ENCODE assay signal across 10 mouse cellular contexts in the genomic region with DNA sequence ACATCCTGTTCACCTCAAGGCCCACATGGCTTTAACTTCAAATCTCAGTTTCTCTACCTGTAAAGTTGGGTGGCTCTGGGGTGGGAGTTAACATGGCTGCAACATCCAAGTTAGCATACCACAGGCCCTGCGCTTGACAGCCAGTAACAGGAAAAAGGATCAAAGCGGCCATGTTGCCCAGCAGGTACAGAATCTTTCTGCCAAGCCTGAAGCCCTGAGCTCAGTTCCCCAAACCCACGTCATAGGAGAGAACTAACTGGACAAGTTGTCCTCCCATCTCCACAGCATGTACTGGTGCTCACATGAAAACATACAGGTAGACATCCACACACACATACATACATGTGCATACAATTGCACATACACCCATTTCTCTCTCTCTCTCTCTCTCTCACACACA. TPM values are rescaled to one million over a fixed set of nuclear protein-coding genes. Genes with fewer than 3 reads are reported as not detected.
DNase-seq lines count a peak whose midpoint lies in the region; ATAC-seq and TF ChIP-seq lines count a peak whose summit lies in the region.
"Had no signal": no experiment of that assay in that cellular context is flagged by ENCODE, and none has a peak within 500 bp of the region (broad histone marks: within the 10 kb centered on the region; RNA-seq: fewer than 3 reads in every experiment).

No protein-coding gene starts in this region.

- peaks cover 31% of the 10 kb centered on the region for H3K27me3 ChIP-seq in heart, postnatal 0 days (ENCODE audit: control insufficient read depth, insufficient read depth, low read length)
- no peaks in the 10 kb centered on the region for H3K27me3 ChIP-seq in embryonic facial prominence, embryonic 15.5 days
- no peaks in the 10 kb centered on the region for H3K27me3 ChIP-seq in hindbrain, postnatal 0 days (ENCODE audit: insufficient read depth, low read length)
- no peaks in the 10 kb centered on the region for H3K27me3 ChIP-seq in midbrain, embryonic 15.5 days (replicated peaks)
- H3K27me3 ChIP-seq: CH12.LX had no signal

- peak overlapping the region; percentile 92; the same call in 1 of the 2 replicates for H3K4me2 ChIP-seq in heart, postnatal 0 days (ENCODE audit: low read depth, low read length)
- peak overlapping the region; percentile 77 for H3K4me2 ChIP-seq in embryonic facial prominence, embryonic 15.5 days (replicated peaks)
- peak overlapping the region; percentile 99 for H3K4me2 ChIP-seq in hindbrain, postnatal 0 days (ENCODE audit: low read depth, low read length)
- H3K4me2 ChIP-seq in midbrain, embryonic 15.5 days, result peak overlapping the region; percentile 99

- 0 out of 2 replicates have a peak overlapping the region, but pooled peaks have one; percentile 68 for H3K4me3 ChIP-seq in heart, postnatal 0 days (ENCODE audit: low read depth, low read length)
- peak overlapping the region; percentile 86 for H3K4me3 ChIP-seq in embryonic facial prominence, embryonic 15.5 days (replicated peaks)
- no peak overlapping the region for H3K4me3 ChIP-seq in hindbrain, postnatal 0 days (ENCODE audit: low read length)
- peak overlapping the region; percentile 88; the same call in 1 of the 2 replicates for H3K4me3 ChIP-seq in midbrain, embryonic 15.5 days

- no peak for TF ChIP-seq CTCF in heart, postnatal 0 days (IDR thresholded peaks at IDR 0.05; ENCODE audit: low read depth)
- TF ChIP-seq CTCF in hindbrain, postnatal 0 days (IDR thresholded peaks at IDR 0.05; ENCODE audit: low read depth), result no peak

- H3K36me3 ChIP-seq in heart, postnatal 0 days (replicated peaks; ENCODE audit: control insufficient read depth, insufficient read depth, low read length), result no peaks in the 10 kb centered on the region
- 0 out of 2 replicates have a peak, but pooled peaks cover 6% of the 10 kb centered on the region for H3K36me3 ChIP-seq in embryonic facial prominence, embryonic 15.5 days
- no peaks in the 10 kb centered on the region for H3K36me3 ChIP-seq in hindbrain, postnatal 0 days (ENCODE audit: insufficient read depth, low read length)
- no peaks in the 10 kb centered on the region for H3K36me3 ChIP-seq in midbrain, embryonic 15.5 days (replicated peaks)

- H3K9ac ChIP-seq in heart, postnatal 0 days (replicated peaks; ENCODE audit: low read depth, low read length), result no peak overlapping the region
- peak overlapping the region; percentile 88; the same call in 1 of the 2 replicates for H3K9ac ChIP-seq in embryonic facial prominence, embryonic 15.5 days
- H3K9ac ChIP-seq in hindbrain, postnatal 0 days (replicated peaks; ENCODE audit: low read length), result no peak overlapping the region
- no peak overlapping the region for H3K9ac ChIP-seq in midbrain, embryonic 15.5 days

- 75% methylated on average over 3 of the region's 3 CpGs for WGBS in heart, postnatal 0 days
- WGBS in embryonic facial prominence, embryonic 15.5 days, result 56% methylated on average over 3 of the region's 3 CpGs
- 76% methylated on average over 3 of the region's 3 CpGs for WGBS in hindbrain, postnatal 0 days
- 73% methylated on average over 3 of the region's 3 CpGs for WGBS in midbrain, embryonic 15.5 days

- H3K4me1 ChIP-seq in heart, postnatal 0 days (ENCODE audit: control insufficient read depth, insufficient read depth), result no peaks in the 10 kb centered on the region; the same call in 1 of the 2 replicates
- H3K4me1 ChIP-seq in embryonic facial prominence, embryonic 15.5 days, result peaks cover 37% of the 10 kb centered on the region
- H3K4me1 ChIP-seq in hindbrain, postnatal 0 days (ENCODE audit: insufficient read depth, low read length), result peaks cover 12% of the 10 kb centered on the region; the same call in 1 of the 2 replicates
- H3K4me1 ChIP-seq in midbrain, embryonic 15.5 days, result peaks cover 31% of the 10 kb centered on the region

- intact Hi-C loops in heart, postnatal 25 days (cut with DNase I), result loop anchor here (5.0 kb wide), 2 partner anchors 160 to 210 kb away; no protein-coding TSS in a partner anchor

- H3K9me3 ChIP-seq in heart, postnatal 0 days (replicated peaks; ENCODE audit: control insufficient read depth, low read length), result 0 out of 2 replicates have a peak, but pooled peaks cover 6% of the 10 kb centered on the region
- H3K9me3 ChIP-seq in embryonic facial prominence, embryonic 15.5 days (replicated peaks), result no peaks in the 10 kb centered on the region
- no peaks in the 10 kb centered on the region for H3K9me3 ChIP-seq in hindbrain, postnatal 0 days (ENCODE audit: low read length)
- no peaks in the 10 kb centered on the region for H3K9me3 ChIP-seq in midbrain, embryonic 15.5 days

- ATAC-seq in heart, postnatal 0 days (ENCODE audit: insufficient read depth, low read depth), result no peak
- ATAC-seq in embryonic facial prominence, embryonic 15.5 days (ENCODE audit: insufficient number of reproducible peaks, low FRiP score, low TSS enrichment, low read depth), result no peak
- no peak for ATAC-seq in hindbrain, postnatal 0 days
- ATAC-seq in midbrain, embryonic 15.5 days (replicated peaks), result no peak

- TF ChIP-seq EP300 in heart, postnatal 0 days (IDR thresholded peaks at IDR 0.05; ENCODE audit: low read depth), result no peak

- DNase-seq in heart, postnatal 0 days (ENCODE audit: low spot score), result no peak
- DNase-seq in heart, postnatal 25 days (ENCODE audit: low spot score), result no peak
- no peak for DNase-seq in hindbrain, postnatal 0 days (ENCODE audit: low spot score)
- no peak for DNase-seq in ovary, adult 18-20 months (ENCODE audit: low spot score)
- no peak for DNase-seq in thymus, postnatal 25 days
- no peak for DNase-seq in gastrocnemius, postnatal 4 days (ENCODE audit: low spot score in 2 of 2)
- DNase-seq: cerebellum, adult 9-10 months had no signal

- H3K27ac ChIP-seq in heart, postnatal 0 days (ENCODE audit: low read depth), result no peak overlapping the region
- H3K27ac ChIP-seq in embryonic facial prominence, embryonic 15.5 days (replicated peaks), result no peak overlapping the region
- no peak overlapping the region for H3K27ac ChIP-seq in hindbrain, postnatal 0 days
- no peak overlapping the region for H3K27ac ChIP-seq in midbrain, embryonic 15.5 days

RNA-seq across cellular contexts. Expression of gene Rai14, which starts 2.1 kb away (rescaled TPM):
- total RNA-seq in heart, postnatal 0 days (2014; rRNA removed; ENCODE audit: low replicate concordance), result 4.7 and 8.9 TPM in 2 replicates
- 4.0 and 4.1 TPM in 2 replicates for polyA plus RNA-seq in heart, postnatal 0 days (2015; fragmentation: Nextera tagmentation; extraction: Ambion mirVana)
- total RNA-seq in heart, postnatal 25 days (2021), result 1 to 10 TPM; 3.2 to 3.8 TPM
- 54.7 and 59.5 TPM in 2 replicates for polyA plus RNA-seq in embryonic facial prominence, embryonic 15.5 days (2015; fragmentation: Nextera tagmentation; extraction: Ambion mirVana)
- 9.0 and 11.0 TPM in 2 replicates for total RNA-seq in hindbrain, postnatal 0 days (2014; rRNA removed)
- 5.1 and 5.7 TPM in 2 replicates for polyA plus RNA-seq in hindbrain, postnatal 0 days (2015; fragmentation: Nextera tagmentation; extraction: Ambion mirVana)
- polyA plus RNA-seq in midbrain, embryonic 15.5 days (2015; fragmentation: Nextera tagmentation; extraction: Ambion mirVana), result 14.0 and 14.5 TPM in 2 replicates
- total RNA-seq in gastrocnemius, postnatal 4 days (2021), result 10 to 100 TPM; 15.7 to 19.3 TPM
